Comparison of ENCODE assay signal across 13 mouse cellular contexts in the genomic region with DNA sequence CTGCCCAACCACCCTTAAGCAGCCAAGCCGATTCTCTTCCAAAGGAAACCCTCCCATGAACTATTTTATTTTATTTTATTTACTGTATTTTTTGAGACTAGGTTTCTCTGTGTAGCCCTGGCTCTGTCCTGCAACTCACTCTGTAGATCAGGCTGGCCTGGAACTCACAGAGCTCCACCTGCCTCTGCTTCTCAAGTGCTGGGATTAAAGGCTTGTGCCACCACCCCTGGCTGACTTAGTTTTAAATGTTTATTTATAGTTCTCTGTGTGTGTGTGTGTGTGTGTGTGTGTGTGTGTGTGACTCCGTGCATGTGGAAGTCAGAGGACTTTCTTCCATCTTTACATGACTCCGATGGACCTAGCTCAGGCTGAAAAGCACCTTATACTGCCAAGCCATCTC.
"Had no signal": no experiment of that assay in that cellular context is flagged by ENCODE, and none has a peak within 500 bp of the region (broad histone marks: within the 10 kb centered on the region; RNA-seq: fewer than 3 reads in every experiment).

No protein-coding gene starts in this region.

- H3K9ac ChIP-seq: heart, embryonic 13.5 days; heart, embryonic 15.5 days; hindbrain, embryonic 13.5 days; hindbrain, embryonic 15.5 days; kidney, embryonic 15.5 days; limb, embryonic 12.5 days; liver, embryonic 13.5 days; liver, embryonic 15.5 days had no signal

- H3K4me3 ChIP-seq: heart, adult 2 months; heart, embryonic 13.5 days; heart, embryonic 15.5 days; hindbrain, embryonic 13.5 days; hindbrain, embryonic 15.5 days; kidney, embryonic 15.5 days; left cerebral cortex, adult 2 months; limb, embryonic 10.5 days; limb, embryonic 12.5 days; liver, embryonic 13.5 days; liver, embryonic 15.5 days had no signal

- H3K36me3 ChIP-seq: heart, embryonic 13.5 days; heart, embryonic 15.5 days; hindbrain, embryonic 13.5 days; hindbrain, embryonic 15.5 days; kidney, embryonic 15.5 days; limb, embryonic 10.5 days; limb, embryonic 12.5 days; liver, embryonic 13.5 days; liver, embryonic 15.5 days had no signal

- H3K27me3 ChIP-seq: heart, embryonic 13.5 days; heart, embryonic 15.5 days; hindbrain, embryonic 13.5 days; hindbrain, embryonic 15.5 days; kidney, embryonic 15.5 days; limb, embryonic 12.5 days; liver, embryonic 13.5 days; liver, embryonic 15.5 days had no signal

- H3K27ac ChIP-seq: heart, adult 2 months; heart, embryonic 13.5 days; heart, embryonic 15.5 days; hindbrain, embryonic 13.5 days; hindbrain, embryonic 15.5 days; hindbrain, postnatal 0 days; kidney, embryonic 15.5 days; kidney, postnatal 0 days; left cerebral cortex, adult 2 months; limb, embryonic 10.5 days; limb, embryonic 12.5 days; liver, embryonic 13.5 days; liver, embryonic 15.5 days had no signal
